Mouse (Mus musculus) liver, postnatal 0 days (tissue): ENCODE data around the gene Sumo1.

Experiments
- CTCF ChIP-seq: sonication (generic); IDR thresholded peaks from 2 replicates; pipeline ENCODE4 v1.5.1; 2016; ENCODE audit warnings: antibody characterized with exemption, low read depth
- EP300 ChIP-seq: IDR thresholded peaks from 2 replicates; pipeline ENCODE4 v1.6.1; 2016; ENCODE audit warnings: antibody characterized with exemption, low read depth, mild to moderate bottlenecking

GRCm38 (mm10) chr1:59697751-59698150, 27.1 kb upstream of the Sumo1 start:
- TF ChIP-seq CTCF (no peak), EP300 (no peak)
